Mouse (Mus musculus) G1E (cell line): ENCODE measurements around the gene Gm11639.

ENCODE experiments used
- CTCF ChIP-seq: IDR thresholded peaks from 2 replicates; pipeline ENCODE4 v1.5.1; 2012; ENCODE audit warnings: low read depth, low read length, inconsistent platforms, mixed read lengths
- GATA1 ChIP-seq: IDR thresholded peaks from 2 replicates; pipeline ENCODE4 v1.6.1; 2012; ENCODE audit warnings: borderline replicate concordance, low read length, inconsistent platforms, mixed read lengths
- GATA2 ChIP-seq: IDR thresholded peaks from 2 replicates; pipeline ENCODE4 v1.6.1; 2012; ENCODE audit warnings: low read depth, low read length, inconsistent platforms, borderline replicate concordance
- POLR2AphosphoS5 ChIP-seq: IDR thresholded peaks from 2 replicates; pipeline ENCODE4 v1.6.1; 2012; ENCODE audit warnings: low read depth, low read length, inconsistent platforms; ENCODE audit not compliant: insufficient replicate concordance
- TAL1 ChIP-seq: conservative IDR thresholded peaks from 2 replicates; pipeline ENCODE4 v1.6.1; 2012; ENCODE audit warnings: low read depth, low read length, inconsistent platforms, mixed read lengths

DNA sequence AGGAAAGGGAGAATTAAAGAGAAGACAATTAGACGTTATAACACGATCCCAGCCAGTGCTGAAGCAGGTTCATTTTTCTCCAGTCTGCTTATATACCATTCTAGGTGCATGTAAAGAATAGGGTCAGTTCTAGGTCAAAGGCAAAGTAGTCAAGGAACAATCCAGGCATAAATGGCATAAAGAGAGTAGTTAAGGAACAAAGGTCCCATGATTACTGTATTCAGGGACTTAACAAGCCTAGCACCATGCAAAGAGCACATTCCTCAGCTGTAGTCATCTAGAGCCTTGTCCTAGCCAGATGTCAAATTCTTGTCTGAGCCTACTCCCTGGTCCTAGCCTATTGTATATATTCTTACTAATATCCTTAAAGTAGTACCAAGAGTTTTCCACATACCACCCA is 259.2 kb downstream of the Gm11639 start:
- TF ChIP-seq CTCF (no peak), POLR2AphosphoS5 (no peak), GATA2 (no peak), GATA1 (no peak), TAL1 (no peak)
